ENCODE assay signal across 19 mouse cellular contexts in the genomic region with DNA sequence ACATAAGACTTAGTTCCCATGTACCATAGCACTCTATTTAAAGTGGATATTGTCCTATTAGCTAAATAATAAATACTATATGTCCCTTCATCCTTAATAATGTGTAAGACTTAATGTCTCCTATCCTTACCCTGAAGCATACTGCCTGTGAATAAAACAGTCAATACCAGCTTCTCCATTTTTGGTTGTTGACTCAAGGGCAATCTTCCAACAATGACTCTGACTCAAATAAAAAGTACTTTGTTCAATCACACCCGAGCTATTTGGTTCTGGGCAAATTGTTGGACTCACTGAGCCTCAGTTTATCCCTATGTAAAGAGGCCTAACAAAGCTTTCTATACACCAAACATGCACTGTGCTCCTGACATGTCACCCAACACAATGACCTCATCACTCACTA. TPM values are rescaled to one million over a fixed set of nuclear protein-coding genes. Genes with fewer than 3 reads are reported as not detected.
"Had no signal": no experiment of that assay in that cellular context is flagged by ENCODE, and none has a peak within 500 bp of the region (broad histone marks: within the 10 kb centered on the region; RNA-seq: fewer than 3 reads in every experiment).

No protein-coding gene starts in this region.

- DNase-seq: lung, adult 2 months; lung, postnatal 14 days; lung, postnatal 36 days; right cerebral cortex, postnatal 14 days; thymus, adult 2 months; thymus, postnatal 25 days; thymus, postnatal 4 days had no signal

- ATAC-seq: lung, postnatal 0 days; midbrain, embryonic 13.5 days; midbrain, embryonic 15.5 days had no signal

- H3K27ac ChIP-seq: lung, embryonic 15.5 days; macrophage; midbrain, embryonic 13.5 days; midbrain, embryonic 15.5 days; neural tube, embryonic 12.5 days; stomach, embryonic 15.5 days; stomach, postnatal 0 days had no signal

- H3K4me1 ChIP-seq: lung, embryonic 15.5 days; megakaryocyte, embryonic 14.5 days; midbrain, embryonic 13.5 days; neural tube, embryonic 12.5 days had no signal

- H3K4me3 ChIP-seq: lung, embryonic 15.5 days; megakaryocyte, embryonic 14.5 days; midbrain, embryonic 13.5 days; midbrain, embryonic 15.5 days; neural tube, embryonic 12.5 days; stomach, embryonic 15.5 days had no signal

RNA-seq across cellular contexts. Expression of a gene that starts 51.8 kb away (rescaled TPM):
- total RNA-seq: megakaryocyte progenitor cell, adult 5-6 weeks; monocyte, adult 5-6 weeks; neutrophil, adult 5-6 weeks had no signal
- polyA plus RNA-seq: lung, postnatal 0 days; macrophage had no signal
